Mouse (Mus musculus) liver, adult (tissue): ENCODE measurements around the gene Gm47996.
A peak's percentile ranks its signal among the peaks of the same experiment; 100 is the strongest.
"Not testable (repeated sequence)": the region's sequence is repeated elsewhere in the genome, so short reads cannot be mapped to it uniquely, and the experiment has no call there.

Experiments
- GATA4 ChIP-seq: IDR thresholded peaks from 2 replicates; pipeline ENCODE4 v1.6.1; 2014; ENCODE audit warnings: mild to moderate bottlenecking, low read length; ENCODE audit not compliant: insufficient replicate concordance

Gene Gm47996

DNA sequence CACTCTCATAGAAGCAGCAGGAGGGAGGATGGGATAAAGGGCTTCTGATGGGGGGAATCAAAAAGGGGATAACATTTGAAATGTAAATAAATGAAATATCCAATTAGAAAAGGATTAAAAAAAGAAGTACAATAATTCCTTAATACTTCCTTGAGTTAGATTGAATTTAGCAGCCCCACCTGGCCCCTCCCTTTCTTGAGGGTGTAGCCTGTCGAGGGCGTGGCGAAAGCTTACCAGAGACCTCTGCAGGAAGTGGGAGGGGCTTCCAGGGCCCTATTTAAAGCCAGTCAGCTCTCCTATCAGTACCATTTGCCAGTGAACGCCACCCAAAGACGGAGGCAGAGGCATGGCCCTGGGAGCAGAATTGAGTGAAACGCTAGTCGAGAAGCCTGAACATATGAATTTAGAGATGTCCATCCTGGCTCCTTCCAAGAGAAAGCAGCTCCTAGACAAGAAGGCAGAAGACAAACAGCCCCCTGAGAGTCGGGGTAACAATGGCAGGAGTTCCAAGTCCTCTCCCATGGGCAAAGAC, at the start of gene Gm47996:
Gene Gm47996 (plus strand): TSS at position 308 of the 532 bp plus-strand sequence.
- not testable (repeated sequence) for TF ChIP-seq GATA4

- peak; percentile 67; the same call in 1 of the 2 replicates for TF ChIP-seq GATA4
Observed at GRCm38 (mm10) chr1:151166031-151166430, 43.9 kb upstream of the Gm47996 start.

- TF ChIP-seq GATA4 = no peak
Observed at GRCm38 (mm10) chr1:151167297-151168047, 42.5 kb upstream of the Gm47996 start.

DNA sequence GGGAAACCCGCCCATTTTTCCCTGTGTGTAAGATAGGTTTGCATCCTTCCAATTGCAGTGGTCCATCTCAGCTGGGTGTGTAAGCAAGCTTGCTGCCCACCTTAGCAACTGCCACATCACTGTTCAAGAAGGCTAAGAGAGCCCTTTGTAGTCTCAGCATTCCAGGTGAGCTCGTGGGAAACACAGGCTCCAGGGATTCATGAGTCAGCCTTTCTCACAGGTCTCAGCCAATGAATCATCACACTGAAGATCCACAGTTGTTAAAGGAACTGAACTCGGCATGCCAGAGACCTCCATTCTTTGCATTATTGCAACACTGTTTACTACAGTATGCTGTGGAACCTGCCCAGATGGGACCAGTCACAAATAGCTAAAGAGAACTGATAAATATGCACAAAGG, 41.3 kb upstream of the Gm47996 start:
- TF ChIP-seq GATA4 = no peak

DNA sequence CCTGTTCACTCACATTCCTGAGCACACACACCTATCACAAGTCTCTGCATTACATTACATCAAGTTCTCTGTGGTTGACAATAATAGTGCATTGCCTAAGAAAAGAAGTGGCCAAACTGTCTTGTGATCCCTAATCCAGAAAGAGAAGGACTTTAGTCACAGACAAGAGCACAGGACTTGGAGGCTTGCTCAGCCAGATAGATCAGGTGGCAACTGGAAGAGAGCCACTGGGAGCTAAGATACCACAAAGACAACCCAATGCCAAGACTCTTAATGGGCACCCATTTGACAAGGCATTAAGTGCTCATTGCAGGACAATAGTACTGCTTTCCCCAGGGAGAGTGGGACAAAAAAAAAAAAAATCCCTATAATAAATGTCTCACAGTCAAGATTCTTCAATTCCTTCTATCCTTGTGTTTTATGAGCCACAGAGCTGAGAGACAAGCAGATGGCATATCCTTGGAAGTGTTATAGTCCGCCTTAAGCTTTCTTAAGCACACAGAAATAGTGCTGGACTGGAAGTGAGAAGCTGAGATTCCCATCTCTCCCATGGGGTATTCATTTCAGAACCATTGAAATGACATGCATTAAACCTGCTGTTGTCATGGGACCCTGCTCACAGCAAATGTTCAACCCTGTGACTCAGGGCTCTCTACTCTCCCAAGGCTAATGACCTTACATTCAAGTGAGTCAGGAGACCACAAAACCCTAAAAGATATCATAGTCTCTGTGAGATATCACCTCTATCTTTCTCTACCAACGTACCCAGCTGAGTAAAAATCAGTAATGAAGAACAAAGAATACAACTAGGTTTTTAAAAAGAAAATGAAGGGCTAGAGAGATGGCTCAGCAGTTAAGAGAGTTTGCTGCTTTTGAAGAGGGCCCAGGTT, 38.1 kb upstream of the Gm47996 start:
- no peak for TF ChIP-seq GATA4

DNA sequence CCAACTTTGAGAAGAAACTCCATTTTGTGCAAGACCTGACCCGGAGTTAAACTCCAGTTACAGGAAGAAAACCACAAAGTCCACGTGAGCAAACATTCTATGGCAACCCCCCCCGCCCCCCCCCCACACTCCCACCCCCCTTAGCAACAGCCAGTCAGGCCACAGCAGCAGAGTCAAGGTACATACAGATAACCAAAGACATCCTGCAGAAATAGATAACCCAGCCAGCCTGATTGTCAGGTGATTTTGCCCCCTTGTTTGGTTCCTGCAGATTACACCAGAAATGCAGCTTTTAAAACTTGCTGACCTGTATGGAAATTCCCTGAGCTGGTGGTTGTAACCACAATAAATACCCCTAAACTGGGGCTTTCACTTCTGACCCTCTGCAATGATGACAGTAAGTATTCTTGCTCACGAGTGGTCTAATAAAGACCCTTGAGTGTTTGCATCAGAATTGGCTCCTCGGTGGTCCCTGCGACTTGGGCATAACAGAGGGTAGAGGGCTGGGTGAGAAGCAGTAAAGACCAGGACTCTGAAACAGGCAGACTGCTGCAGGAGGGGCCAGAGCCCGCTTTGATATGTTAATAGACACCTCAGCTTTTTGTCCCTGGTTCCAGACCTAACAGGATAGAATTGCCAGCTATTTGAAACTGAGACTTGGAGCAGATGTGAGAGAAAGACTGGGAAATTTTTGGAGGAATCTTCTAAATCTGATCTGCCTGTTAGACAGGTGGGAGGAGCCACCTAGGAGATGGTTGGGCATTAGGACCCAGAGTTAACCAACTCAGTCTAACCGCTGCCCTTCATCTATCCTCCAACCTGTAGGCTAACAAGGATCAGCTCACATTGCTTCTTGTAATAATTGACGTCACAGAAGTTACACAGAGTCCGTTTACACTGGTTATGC, 32.6 kb upstream of the Gm47996 start:
- TF ChIP-seq GATA4 = no peak

GRCm38 (mm10) chr1:151177937-151178271, 32.0 kb upstream of the Gm47996 start:
- TF ChIP-seq GATA4 = peak; percentile 83; the same call in 1 of the 2 replicates

DNA sequence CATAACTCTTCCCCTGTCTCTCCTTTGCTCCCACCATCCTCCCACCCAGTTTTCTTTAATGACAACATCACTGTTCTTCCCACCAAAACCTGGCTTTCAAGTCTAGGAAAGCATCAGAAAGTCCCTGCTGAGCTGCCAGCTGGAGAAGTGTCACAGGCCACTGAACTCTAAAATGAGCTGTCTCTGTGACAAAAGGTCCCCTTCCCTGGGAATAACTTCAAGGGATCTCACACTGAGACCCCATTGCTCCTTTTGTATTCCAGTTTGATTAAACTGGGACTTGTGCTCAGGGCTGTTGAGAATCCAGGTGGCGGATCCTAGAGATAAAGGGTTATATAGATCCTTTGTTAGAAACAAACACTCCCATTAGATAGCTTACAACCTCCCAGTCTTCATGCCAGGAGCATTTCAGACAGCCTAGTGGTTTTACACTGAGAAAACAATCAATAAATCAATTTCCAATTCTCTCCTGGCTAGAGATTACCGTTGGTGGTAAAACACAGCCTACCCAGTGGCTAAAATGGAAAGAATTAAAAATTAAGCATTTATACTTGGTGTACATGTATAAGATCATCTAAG, 31.3 kb upstream of the Gm47996 start:
- TF ChIP-seq GATA4 = no peak

DNA sequence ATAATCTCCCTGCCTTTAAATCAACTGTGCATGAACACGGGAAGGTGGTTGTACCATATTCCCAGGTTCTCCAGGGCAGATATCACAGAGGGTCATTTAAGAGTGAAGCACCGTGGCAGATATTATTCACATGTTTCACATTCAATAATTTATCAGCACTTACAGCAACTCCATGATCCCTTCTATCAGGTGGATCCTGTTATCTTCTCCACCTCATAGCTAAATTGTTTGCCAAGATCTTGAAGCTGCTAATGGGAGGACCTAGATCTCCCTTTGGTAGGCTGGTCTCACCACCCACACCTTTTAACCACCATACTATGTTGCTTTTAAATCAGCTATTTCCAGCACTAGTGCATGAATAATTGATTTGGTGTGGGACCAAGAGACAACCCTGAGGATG, 29.8 kb upstream of the Gm47996 start:
- TF ChIP-seq GATA4 = no peak

DNA sequence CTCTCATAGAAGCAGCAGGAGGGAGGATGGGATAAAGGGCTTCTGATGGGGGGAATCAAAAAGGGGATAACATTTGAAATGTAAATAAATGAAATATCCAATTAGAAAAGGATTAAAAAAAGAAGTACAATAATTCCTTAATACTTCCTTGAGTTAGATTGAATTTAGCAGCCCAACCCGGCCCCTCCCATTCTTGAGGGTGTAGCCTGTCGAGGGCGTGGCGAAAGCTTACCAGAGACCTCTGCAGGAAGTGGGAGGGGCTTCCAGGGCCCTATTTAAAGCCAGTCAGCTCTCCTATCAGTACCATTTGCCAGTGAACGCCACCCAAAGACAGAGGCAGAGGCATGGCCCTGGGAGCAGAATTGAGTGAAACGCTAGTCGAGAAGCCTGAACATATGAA, 27.7 kb upstream of the Gm47996 start, which contains the start of gene Gm47985:
Gene Gm47985 (plus strand): TSS at position 272 of the 400 bp plus-strand sequence.
- TF ChIP-seq GATA4 = not testable (repeated sequence)

DNA sequence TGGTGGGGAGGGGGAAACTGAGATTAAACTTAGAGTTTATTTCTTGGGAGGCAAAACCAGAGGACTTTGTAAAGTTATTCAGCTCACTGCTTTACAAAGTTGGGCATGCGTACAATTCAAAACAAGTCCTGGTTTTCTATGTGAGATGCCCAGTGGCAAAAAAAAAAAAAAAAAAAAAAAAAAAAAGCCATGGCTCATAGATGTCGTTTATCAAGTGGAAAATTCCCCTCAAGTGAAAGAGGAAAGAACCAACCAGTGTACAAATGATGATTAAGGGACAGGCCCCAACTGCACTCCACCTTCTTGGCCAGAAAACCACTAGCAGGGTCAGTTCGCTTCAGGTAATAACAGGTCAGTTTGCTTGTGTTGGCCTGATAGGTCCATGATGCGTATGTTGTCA, 21.5 kb upstream of the Gm47996 start:
- no peak for TF ChIP-seq GATA4

- TF ChIP-seq GATA4 = not testable (repeated sequence)
Observed at GRCm38 (mm10) chr1:151192075-151192474, 17.9 kb upstream of the Gm47996 start, which contains the start of gene Gm8947. Gene Gm8947, plus strand, starts transcription at chr1:151192376.

GRCm38 (mm10) chr1:151198120-151198519, 11.8 kb upstream of the Gm47996 start, which contains the start of gene Gm47995:
Gene Gm47995, plus strand, starts transcription at chr1:151198448.
- TF ChIP-seq GATA4 = not testable (repeated sequence)

DNA sequence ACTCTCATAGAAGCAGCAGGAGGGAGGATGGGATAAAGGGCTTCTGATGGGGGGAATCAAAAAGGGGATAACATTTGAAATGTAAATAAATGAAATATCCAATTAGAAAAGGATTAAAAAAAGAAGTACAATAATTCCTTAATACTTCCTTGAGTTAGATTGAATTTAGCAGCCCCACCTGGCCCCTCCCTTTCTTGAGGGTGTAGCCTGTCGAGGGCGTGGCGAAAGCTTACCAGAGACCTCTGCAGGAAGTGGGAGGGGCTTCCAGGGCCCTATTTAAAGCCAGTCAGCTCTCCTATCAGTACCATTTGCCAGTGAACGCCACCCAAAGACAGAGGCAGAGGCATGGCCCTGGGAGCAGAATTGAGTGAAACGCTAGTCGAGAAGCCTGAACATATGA, 6.1 kb upstream of the Gm47996 start, which contains the start of gene 3110040M04Rik:
Gene 3110040M04Rik (plus strand): TSS at position 304 of the 400 bp plus-strand sequence.
- not testable (repeated sequence) for TF ChIP-seq GATA4

- TF ChIP-seq GATA4 = no peak
Observed at GRCm38 (mm10) chr1:151214862-151215261, 4.9 kb downstream of the Gm47996 start.

GRCm38 (mm10) chr1:151215985-151216384, 6.1 kb downstream of the Gm47996 start:
- no peak for TF ChIP-seq GATA4
